Mouse (Mus musculus) heart, postnatal 0 days (tissue): ENCODE data around the gene Cd86.

Experiments used
- CTCF ChIP-seq: IDR thresholded peaks from 2 replicates; pipeline ENCODE4 v1.5.1; 2016; ENCODE audit warnings: antibody characterized with exemption, control low read depth, low read depth
- EP300 ChIP-seq: IDR thresholded peaks from 2 replicates; pipeline ENCODE4 v1.6.1; 2016; ENCODE audit warnings: antibody characterized with exemption, low read depth

- TF ChIP-seq CTCF (no peak), EP300 (no peak)
These were observed 34.6 kb upstream of the Cd86 start for GRCm38 (mm10) chr16:36700484-36700883.
